Mouse (Mus musculus) lung, adult 18-20 months (tissue): ENCODE results near the gene Scml4.

Experiments
- DNase-seq, 2 experiments: peaks; one replicate each; pipeline ENCODE4 v3.0.0; 2022; ENCODE audit warnings: mixed read lengths in 2 of 2

Gene Scml4

DNA sequence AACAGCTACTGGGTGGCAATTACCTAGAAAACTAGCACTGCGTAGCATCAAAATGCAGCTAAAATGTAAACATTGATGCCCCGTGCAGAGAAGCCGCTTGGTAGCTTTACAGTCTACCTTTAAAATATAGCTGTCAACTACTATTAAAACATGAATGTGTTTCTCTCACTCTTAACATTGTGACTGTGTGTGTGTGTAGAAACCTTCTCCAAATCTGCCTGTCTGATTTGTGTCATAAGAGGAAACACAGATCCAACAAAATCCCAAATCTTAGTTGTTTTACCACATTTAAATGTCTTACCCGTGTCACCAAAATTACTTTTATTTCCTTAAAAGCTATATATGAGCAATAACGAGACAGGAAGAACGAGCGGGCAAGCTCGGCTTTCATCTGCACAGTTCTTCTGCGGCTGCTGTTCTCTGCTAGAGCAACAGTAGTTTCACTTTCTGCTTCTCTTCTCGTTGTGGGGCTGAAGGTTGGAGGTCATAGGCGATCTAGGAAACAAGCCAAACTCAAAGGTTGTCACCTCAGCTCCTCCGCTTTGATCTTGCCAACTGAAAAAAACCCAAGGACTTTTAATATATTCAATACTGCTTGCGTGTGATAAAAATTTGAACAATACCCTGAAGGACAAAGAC, 2.1 kb downstream of the Scml4 start:
- peak; percentile 55 to 62 for DNase-seq

DNA sequence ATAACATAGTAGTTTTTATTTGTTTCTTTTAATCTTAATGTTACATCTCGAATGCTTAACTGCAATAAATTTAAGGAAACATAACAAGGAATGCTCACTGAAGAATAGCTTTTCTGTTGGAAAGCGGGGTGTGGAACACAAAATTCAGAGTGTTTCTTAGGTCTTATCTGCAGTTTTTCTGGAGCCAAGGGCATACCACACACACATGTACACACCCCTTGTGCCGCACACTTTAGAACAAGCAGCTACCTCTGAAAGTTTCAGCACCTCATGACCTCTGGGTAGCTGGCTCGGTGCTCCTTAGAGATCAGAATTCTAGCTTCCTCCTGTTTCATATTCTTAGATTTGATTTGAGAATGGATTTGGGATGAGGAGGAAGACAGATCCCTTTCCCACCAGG, 2.6 kb downstream of the Scml4 start:
- no peak for DNase-seq

DNA sequence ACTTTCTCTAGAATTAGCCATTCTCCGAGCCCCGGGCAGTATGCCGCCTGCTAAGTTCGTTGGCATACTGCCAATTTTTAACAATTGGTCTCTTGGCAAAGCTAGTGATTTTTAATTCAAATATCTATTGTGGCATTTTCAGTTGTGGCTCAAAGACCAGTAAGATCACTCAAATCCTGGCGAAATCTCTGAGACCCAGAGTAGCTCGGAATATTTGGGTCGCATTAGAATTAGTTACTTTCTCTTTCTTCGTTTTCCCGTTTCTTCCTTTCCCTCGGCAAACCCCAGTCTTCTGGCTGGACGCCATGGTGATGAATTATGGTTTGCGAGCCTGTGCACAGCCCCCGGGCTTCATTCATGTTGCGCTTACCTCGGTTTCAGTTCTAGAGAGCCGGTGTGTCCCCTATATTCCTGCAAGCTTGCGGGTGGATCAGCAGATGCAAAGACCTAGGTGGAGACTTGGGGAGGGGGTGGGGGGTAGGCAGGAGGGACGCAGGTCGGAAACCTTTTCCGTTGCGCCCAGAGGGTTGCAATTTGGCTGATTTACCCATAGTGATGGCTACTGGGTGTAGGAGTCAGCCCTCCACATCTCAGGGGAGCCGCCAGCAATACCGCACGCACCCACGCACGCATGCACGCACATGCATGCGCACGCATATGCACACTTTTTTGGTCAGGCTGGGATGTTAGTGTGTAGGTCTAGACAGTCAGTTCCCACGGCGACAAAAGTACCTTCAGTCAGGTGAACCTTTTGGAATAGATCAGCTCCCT, 3.6 kb downstream of the Scml4 start:
- no peak for DNase-seq

DNA sequence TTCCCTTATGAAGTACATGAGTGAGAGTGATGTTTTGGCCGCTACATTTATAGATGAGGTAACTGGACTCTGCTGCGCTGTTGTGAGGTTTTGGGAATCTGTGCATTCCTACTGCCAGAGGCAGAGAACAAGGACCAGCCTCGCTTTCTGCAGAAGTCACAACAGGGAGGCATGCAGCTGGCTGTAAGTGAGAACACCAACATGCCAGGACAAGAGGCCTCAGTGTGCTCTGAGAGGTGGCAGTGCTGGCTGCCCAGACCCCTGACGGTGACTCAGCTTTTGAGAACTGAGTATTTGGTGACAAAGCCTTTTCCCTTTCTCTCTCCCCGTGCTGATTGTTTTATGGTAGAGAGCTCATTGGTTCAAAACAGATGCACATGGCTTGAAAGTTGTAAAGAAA, 4.5 kb downstream of the Scml4 start:
- no peak for DNase-seq

- no peak for DNase-seq
Observed at GRCm38 (mm10) chr10:42868416-42868815, 8.2 kb downstream of the Scml4 start.

GRCm38 (mm10) chr10:42869467-42869866, 9.3 kb downstream of the Scml4 start:
- DNase-seq: no peak

GRCm38 (mm10) chr10:42872269-42873010, 12.3 kb downstream of the Scml4 start:
- DNase-seq: no peak

DNA sequence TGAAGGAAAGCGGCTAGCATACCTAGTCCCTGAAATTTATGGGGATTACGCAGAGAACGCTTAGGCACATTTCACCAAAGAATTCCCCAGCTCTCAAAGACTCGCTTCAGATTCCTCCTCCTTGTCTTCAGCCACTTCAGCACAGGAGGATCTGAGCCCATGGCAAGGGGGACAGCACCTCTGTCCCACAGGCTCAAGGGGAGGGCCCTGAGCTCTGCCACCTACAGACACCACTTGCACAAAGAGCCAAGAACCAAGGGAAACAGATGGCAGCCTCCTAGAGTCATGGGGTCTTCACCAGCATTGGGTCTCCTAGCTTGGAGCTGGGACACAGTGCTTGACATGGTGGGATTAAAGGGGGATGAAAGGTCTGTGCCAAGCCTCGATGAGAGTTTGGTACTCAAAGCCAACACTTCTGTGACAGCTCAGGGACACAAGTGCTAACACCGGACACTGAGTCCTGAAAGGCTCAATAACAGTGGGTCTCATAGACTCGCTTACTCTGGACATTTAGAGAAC, 13.0 kb downstream of the Scml4 start:
- DNase-seq: no peak

- no peak for DNase-seq
Observed at GRCm38 (mm10) chr10:42876172-42876571, 16.0 kb downstream of the Scml4 start.

DNA sequence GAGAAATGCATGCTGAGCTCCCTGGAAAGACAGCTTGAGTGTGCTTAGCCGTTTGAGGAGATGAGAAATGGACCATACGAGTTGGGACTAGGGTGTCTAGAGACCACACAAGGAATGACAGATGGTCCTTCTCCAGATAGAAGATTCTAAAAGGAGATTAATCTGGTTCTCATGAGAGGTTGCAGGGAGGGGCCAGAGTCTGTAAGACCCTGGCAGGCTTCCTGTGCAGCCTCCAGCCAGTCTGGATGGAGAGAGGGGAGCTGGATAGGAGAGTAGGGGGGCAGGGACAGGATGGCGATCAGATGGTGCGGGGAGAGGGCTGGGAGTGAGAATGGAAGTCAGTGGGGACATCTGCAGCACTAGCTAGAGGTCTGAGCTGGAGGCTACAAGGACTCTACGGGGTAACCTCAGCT, 19.1 kb downstream of the Scml4 start:
- no peak for DNase-seq

- DNase-seq: no peak
Observed at GRCm38 (mm10) chr10:42879682-42880081, 19.5 kb downstream of the Scml4 start.

DNA sequence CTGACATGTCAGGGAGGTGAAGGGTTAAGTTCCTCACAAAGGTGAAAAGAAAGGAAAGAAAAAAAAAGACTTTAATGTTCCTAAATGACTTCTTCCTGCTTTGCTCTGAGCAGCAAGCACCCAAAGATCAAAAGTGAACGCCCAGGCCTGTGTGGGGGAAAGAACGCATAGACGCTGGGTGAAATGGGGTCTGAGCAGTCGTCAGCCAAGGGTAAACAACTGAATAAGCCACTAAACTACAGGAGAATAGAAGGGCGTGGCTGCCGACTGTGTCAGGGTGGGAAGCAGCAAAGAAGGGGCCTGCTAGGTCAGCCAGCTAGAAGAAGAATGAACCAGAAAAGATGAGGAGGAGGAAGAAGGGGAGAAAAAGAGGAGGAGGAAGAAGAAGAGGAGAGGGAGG, 26.9 kb downstream of the Scml4 start:
- DNase-seq: no peak

DNA sequence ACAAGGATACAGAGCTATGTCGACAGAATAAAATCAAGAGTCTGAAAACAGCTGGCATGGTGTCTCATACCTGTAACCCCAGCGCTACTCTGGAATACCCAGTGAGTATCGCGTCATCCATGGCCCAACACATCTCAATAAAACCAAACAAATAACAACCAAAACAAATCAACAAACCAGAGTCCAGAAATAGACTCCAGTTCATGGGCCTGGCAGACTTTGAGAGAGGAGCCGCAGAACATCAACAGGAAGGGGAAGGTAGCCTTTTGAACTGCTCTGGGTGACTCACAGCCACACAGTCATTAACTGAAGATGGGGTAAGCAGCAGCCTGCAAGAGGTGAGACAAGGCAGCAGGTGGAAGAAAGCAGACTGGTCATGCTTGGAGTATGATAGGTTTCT, 28.1 kb downstream of the Scml4 start:
- DNase-seq: no peak

- no peak for DNase-seq
Observed at GRCm38 (mm10) chr10:42890365-42890764, 30.2 kb downstream of the Scml4 start.

- no peak for DNase-seq
Observed at GRCm38 (mm10) chr10:42892250-42892649, 32.1 kb downstream of the Scml4 start.

DNA sequence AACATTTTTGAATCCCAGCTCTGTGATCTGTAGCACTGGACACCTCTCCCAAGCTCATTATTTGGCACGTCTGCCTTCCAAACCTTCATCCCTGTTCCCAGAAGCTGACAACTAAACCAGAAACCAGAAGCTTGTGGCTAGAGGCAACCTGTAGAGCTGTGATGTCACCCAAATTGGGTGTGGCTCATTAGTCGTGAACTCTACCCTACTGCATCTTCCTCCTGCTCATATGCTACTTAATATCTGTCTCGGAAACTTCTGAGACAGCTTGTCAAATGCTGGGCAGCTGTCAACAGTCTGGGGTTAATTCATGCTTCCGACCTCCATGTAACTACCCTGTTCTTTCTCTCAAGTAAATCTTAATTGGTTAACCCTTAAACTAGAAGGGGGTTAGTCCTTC, 32.8 kb downstream of the Scml4 start:
- no peak for DNase-seq

- no peak for DNase-seq
Observed at GRCm38 (mm10) chr10:42893857-42894256, 33.7 kb downstream of the Scml4 start.

DNA sequence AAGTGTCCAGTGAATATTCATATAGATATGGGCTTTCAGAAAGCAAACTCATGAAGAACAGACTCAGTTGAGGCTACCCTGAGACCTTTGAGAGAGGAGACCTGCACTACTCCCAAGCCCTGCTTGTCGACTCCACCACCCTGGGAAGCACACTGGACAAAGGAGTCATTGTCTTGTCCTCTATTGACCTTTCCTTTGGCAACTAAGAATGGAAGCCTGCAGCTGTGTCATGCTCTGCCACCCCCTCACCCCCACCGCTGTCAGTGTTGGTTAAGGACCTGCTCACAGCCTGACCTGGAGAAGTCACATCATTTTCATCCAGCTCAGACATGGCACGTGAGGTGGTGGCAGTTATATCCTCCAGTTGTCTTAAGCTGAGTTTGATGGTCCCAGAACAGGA, 34.1 kb downstream of the Scml4 start:
- DNase-seq: no peak

DNA sequence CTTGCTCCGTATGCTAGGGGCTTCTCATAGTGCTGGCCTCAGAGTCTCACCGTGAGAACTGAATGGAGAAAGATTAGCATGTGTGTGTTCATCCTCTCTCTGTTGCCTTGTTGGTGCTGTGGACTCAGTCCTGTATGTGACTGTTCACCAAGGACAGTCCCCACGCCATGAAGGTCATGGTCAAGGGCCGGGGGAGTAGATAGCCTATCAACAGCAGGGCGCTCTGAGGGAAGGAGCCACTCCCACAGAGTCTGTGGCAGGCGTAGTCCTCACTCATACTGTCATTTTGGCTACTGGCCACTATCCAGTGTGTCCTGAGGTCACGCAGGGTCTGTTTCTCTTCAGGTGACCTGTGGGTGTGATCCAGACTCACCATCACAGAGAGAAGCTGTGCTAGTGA, 34.5 kb downstream of the Scml4 start:
- DNase-seq: no peak

GRCm38 (mm10) chr10:42896621-42897020, 36.5 kb downstream of the Scml4 start:
- DNase-seq: no peak

GRCm38 (mm10) chr10:42897166-42897565, 37.0 kb downstream of the Scml4 start:
- no peak for DNase-seq

DNA sequence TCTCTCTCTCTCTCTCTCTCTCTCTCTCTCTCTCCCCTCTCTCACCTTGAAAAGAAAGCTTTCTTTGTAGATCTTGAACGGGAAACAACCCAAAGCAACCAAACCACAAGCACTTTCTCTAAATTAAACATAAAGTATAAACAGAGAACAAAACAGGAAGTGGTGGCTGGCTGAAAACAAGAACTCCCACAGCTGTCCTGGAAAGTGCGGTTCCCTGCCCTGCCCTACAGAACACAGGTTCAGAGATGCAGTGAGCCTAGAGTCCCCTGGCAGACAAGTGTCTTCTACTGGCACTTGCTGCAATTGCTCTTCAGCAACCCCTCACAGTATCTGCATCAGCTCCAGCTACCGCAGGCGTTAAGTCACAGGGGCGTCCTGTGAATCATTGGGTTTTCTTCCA, 37.5 kb downstream of the Scml4 start:
- peak; percentile 21 to 37 for DNase-seq

DNA sequence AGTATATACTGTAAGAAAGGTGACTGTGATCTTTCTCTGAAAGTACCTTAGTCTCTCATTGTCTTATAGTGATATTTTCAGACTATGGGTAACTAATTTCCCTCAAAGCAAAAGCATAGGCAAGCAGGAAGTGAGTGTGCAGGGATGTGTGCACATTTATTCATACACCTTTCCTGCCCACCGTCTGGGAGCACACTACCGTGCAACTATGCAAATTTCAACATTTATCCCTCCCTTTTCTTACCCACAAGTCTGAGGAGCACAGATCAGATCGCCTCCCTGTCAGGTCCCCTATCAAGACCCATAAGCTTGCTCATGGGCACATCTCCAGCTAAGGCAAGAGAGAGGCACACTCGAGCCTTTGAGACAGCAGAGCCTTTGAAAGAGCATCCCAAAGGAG, 41.2 kb downstream of the Scml4 start:
- DNase-seq: no peak

DNA sequence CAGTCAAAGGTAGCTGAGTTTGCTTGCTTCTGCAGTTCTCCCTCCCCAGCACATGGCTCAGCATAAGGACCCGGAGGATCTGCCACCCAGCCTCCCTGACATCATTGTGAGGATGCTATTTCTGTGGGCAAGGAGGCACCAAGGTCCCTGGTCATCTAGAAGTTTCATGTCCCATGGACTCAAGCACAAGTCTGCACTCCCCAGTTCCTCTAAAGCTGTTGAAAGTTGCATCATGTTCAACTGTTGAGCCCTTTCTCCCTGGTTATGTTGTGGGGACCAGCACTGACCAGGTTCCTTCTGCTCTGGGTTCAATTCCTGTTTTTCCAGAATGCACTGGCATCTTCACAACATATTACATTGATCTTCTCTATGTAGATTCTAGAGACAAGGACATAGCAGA, 42.9 kb downstream of the Scml4 start:
- DNase-seq: no peak
